Mouse (Mus musculus) testis, adult 2 months (tissue): ENCODE results near the gene Vmp1. TPM values are rescaled to one million over a fixed set of nuclear protein-coding genes. Genes with fewer than 3 reads are reported as not detected.
A peak's percentile ranks its signal among the peaks of the same experiment; 100 is the strongest.

Experiments used
- H3K27ac ChIP-seq: fragments of 200-500 bp; 2 replicates; pipeline ENCODE4 v1.5.1; 2012; ENCODE audit warnings: low read depth, low read length; ENCODE audit not compliant: control insufficient read depth, insufficient read depth
- H3K27me3 ChIP-seq: fragments of 200-500 bp; 2 replicates; pipeline ENCODE4 v1.6.1; 2012; ENCODE audit warnings: mild to moderate bottlenecking, low read length, moderate library complexity; ENCODE audit not compliant: control insufficient read depth, insufficient read depth
- H3K36me3 ChIP-seq: fragments of 200-500 bp; 2 replicates; pipeline ENCODE4 v1.6.1; 2012; ENCODE audit warnings: mild to moderate bottlenecking, low read length; ENCODE audit not compliant: control insufficient read depth, insufficient read depth
- H3K4me1 ChIP-seq: fragments of 200-500 bp; 2 replicates; pipeline ENCODE4 v1.6.1; 2012; ENCODE audit warnings: low read length; ENCODE audit not compliant: control insufficient read depth, insufficient read depth
- H3K4me3 ChIP-seq: fragments of 200-500 bp; 2 replicates; pipeline ENCODE4 v1.5.1; 2012; ENCODE audit warnings: low read depth, mild to moderate bottlenecking, low read length, moderate library complexity, mixed read lengths; ENCODE audit not compliant: control insufficient read depth
- CTCF ChIP-seq: fragments of 200-500 bp; IDR thresholded peaks from 2 replicates; pipeline ENCODE4 v1.5.1; 2012; ENCODE audit warnings: low read depth, mild to moderate bottlenecking, inconsistent platforms, low read length, moderate library complexity; ENCODE audit not compliant: control insufficient read depth, insufficient read depth, insufficient replicate concordance
- POLR2A ChIP-seq: fragments of 200-500 bp; IDR thresholded peaks from 2 replicates; pipeline ENCODE4 v1.6.1; 2012; ENCODE audit warnings: low read depth, mild to moderate bottlenecking, inconsistent platforms, low read length, moderate library complexity; ENCODE audit not compliant: control insufficient read depth
- polyA plus RNA-seq: library from polyadenylated mRNA; depleted of rRNA; stranded (reverse); fragments of >200 nt; gene quantifications from 2 replicates; pipeline ENCODE4 v1.2.3, GENCODE M21; 2012; rRNA removed

Vmp1 gene
- polyA plus RNA-seq = 19.0 and 19.2 TPM in 2 replicates

- Histone ChIP-seq H3K4me1 (peaks cover 3% of the 10 kb centered on the region; the same call in 1 of the 2 replicates), H3K4me3 (peak within 1 kb of the TSS; percentile 96), H3K36me3 (no peaks in the 10 kb centered on the region), H3K27me3 (no peaks in the 10 kb centered on the region), H3K27ac (peak within 1 kb of the TSS; percentile 88)
- TF ChIP-seq POLR2A (peak; percentile 56; the same call in 1 of the 2 replicates), CTCF (no peak)
Measured at GRCm38 (mm10) chr11:86683395-86684125, at the start of gene Vmp1, which contains the start of gene Ptrh2. Vmp1 (minus strand) TSS chr11:86683836. Ptrh2 (plus strand) TSS chr11:86683985.

DNA sequence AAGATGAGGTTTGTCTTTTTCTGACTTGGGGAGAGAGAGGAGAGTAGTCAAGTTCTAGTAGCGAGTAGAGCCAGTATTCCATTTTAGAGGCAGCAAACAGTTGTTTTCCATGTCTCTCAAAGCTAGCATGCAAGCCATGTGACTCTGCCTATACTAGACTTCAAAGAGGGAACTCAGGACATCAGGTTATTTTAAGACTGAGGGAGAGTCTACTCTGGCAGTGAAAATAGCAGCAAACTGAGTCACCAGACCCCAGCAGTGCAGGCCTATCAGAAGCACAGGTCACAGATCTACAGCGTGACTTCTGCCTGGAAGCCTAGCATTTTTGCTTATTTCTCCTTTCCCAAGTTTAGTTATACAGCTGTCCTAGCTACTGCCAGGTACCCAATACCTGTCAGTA is 47.8 kb upstream of the Vmp1 start:
- H3K4me1 ChIP-seq = no peaks in the 10 kb centered on the region
- no peak overlapping the region for H3K27ac ChIP-seq
- TF ChIP-seq POLR2A = no peak
- TF ChIP-seq CTCF = no peak
- peaks cover 1% of the 10 kb centered on the region; the same call in 1 of the 2 replicates for H3K36me3 ChIP-seq
- H3K4me3 ChIP-seq = no peak overlapping the region
- H3K27me3 ChIP-seq = no peaks in the 10 kb centered on the region

DNA sequence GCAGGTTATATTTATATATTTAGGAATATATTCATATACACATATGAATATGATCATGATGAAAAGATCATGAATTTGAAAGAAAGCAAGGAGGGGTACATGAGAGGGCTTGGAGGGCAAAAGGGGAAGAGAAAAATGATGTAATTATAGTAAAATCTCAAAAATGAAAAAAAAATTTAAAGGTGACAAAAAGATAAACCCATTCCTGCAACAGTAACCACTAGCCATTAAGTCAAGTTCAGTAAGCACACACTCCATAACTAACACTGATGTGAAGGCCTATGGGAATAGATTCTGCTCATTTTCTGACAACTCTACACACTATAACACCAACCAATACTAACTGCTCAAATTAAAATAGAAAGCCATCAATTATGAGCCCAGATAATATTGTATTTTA is 42.0 kb upstream of the Vmp1 start:
- Histone ChIP-seq H3K4me1 (no peaks in the 10 kb centered on the region), H3K4me3 (no peak overlapping the region), H3K27ac (no peak overlapping the region), H3K36me3 (peaks cover 2% of the 10 kb centered on the region), H3K27me3 (no peaks in the 10 kb centered on the region)
- TF ChIP-seq CTCF (no peak), POLR2A (no peak)

DNA sequence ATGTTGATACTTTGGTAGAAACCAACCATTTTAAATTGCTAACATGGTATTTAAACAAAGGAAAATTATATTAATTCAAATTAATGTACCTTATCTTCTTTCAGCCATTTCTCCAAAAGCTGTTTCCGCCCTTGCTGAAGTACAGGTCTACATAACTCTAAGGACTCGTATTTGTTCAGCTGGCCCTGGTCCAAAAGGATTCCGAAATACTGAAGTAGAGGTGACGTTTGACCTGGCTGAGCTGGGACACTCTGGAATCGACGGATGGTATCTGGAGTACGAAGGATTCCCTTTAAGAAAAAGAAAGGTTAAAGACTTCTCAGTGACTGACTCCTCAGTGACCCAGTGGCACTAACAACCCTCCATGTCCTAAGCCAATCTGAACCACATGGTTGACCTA is 41.3 kb upstream of the Vmp1 start:
- Histone ChIP-seq H3K27ac (no peak overlapping the region), H3K4me3 (no peak overlapping the region), H3K36me3 (peaks cover 2% of the 10 kb centered on the region), H3K4me1 (no peaks in the 10 kb centered on the region), H3K27me3 (no peaks in the 10 kb centered on the region)
- TF ChIP-seq CTCF (no peak), POLR2A (no peak)

GRCm38 (mm10) chr11:86724004-86724403 is 40.4 kb upstream of the Vmp1 start:
- TF ChIP-seq CTCF (no peak), POLR2A (no peak)
- no peaks in the 10 kb centered on the region for H3K27me3 ChIP-seq
- no peak overlapping the region for H3K4me3 ChIP-seq
- H3K4me1 ChIP-seq = no peaks in the 10 kb centered on the region
- H3K27ac ChIP-seq = no peak overlapping the region
- H3K36me3 ChIP-seq = peaks cover 3% of the 10 kb centered on the region

GRCm38 (mm10) chr11:86719390-86719789 is 35.8 kb upstream of the Vmp1 start:
- no peaks in the 10 kb centered on the region for H3K27me3 ChIP-seq
- H3K36me3 ChIP-seq = peaks cover 3% of the 10 kb centered on the region
- H3K4me3 ChIP-seq = no peak overlapping the region
- no peak overlapping the region for H3K27ac ChIP-seq
- no peak for TF ChIP-seq POLR2A
- TF ChIP-seq CTCF = no peak
- H3K4me1 ChIP-seq = no peaks in the 10 kb centered on the region

DNA sequence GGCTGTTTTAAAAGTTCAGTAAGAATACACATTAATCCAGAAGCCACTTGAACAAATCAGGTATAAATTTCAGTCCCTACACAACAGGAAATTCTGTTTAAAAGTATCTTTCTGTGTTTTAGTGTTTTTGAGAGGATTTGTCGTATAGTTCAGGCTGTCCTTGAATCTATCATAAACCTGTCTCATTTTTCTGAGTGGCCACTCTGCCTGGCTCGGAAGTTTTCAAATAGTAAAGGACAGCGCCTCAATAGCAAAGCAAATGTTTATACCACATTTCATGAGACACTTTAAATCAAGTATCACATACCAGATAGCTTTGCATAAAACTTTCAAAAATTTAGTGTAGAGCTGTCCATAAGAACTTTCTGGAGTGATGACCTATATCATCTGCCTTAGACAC is 34.7 kb upstream of the Vmp1 start:
- H3K4me3 ChIP-seq = no peak overlapping the region
- no peaks in the 10 kb centered on the region for H3K4me1 ChIP-seq
- no peaks in the 10 kb centered on the region for H3K27me3 ChIP-seq
- TF ChIP-seq POLR2A (no peak), CTCF (no peak)
- no peak overlapping the region for H3K27ac ChIP-seq
- H3K36me3 ChIP-seq = peaks cover 2% of the 10 kb centered on the region
